Mouse (Mus musculus): ENCODE data around the gene Spata31d1d. TPM values are rescaled to one million over a fixed set of nuclear protein-coding genes. Genes with fewer than 3 reads are reported as not detected.

Spata31d1d gene
- polyA plus RNA-seq, 1 experiment from 2014 or later, result not detected

- Histone ChIP-seq H3K4me2 (ENCODE audit: low read depth, low read length) (no peak overlapping the region), H3K4me3 (ENCODE audit: low read length) (no peak overlapping the region), H3K4me1 (ENCODE audit: control insufficient read depth, insufficient read depth, low read length) (no peaks in the 10 kb centered on the region), H3K9me3 (ENCODE audit: control insufficient read depth, low read length) (no peaks in the 10 kb centered on the region), H3K27me3 (replicated peaks; ENCODE audit: control insufficient read depth, insufficient read depth, low read length) (no peaks in the 10 kb centered on the region), H3K36me3 (ENCODE audit: control insufficient read depth, insufficient read depth, low read length) (no peaks in the 10 kb centered on the region), H3K27ac (ENCODE audit: low read length) (no peak overlapping the region), H3K9ac (ENCODE audit: low read depth, low read length) (no peak overlapping the region)
- WGBS, result 74% methylated on average over 10 of the region's 10 CpGs
- ATAC-seq, result no peak
Measured at GRCm38 (mm10) chr13:59691478-59691877, 40.1 kb downstream of the Spata31d1d start.

- no peak overlapping the region for H3K4me2 ChIP-seq (ENCODE audit: low read depth, low read length)
- H3K27ac ChIP-seq (ENCODE audit: low read length), result no peak overlapping the region
- no peaks in the 10 kb centered on the region for H3K9me3 ChIP-seq (ENCODE audit: control insufficient read depth, low read length)
- no peak overlapping the region for H3K9ac ChIP-seq (ENCODE audit: low read depth, low read length)
- H3K4me3 ChIP-seq (ENCODE audit: low read length), result no peak overlapping the region
- no peaks in the 10 kb centered on the region for H3K36me3 ChIP-seq (ENCODE audit: control insufficient read depth, insufficient read depth, low read length)
- whole genome bisulfite sequencing, result 83% methylated on average over 7 of the region's 7 CpGs
- H3K27me3 ChIP-seq (replicated peaks; ENCODE audit: control insufficient read depth, insufficient read depth, low read length), result no peaks in the 10 kb centered on the region
- no peaks in the 10 kb centered on the region for H3K4me1 ChIP-seq (ENCODE audit: control insufficient read depth, insufficient read depth, low read length)
- no peak for ATAC-seq
Measured at GRCm38 (mm10) chr13:59690576-59690975, 41.0 kb downstream of the Spata31d1d start.

- no peaks in the 10 kb centered on the region for H3K4me1 ChIP-seq (ENCODE audit: control insufficient read depth, insufficient read depth, low read length)
- ATAC-seq, result no peak
- 92% methylated on average over 3 of the region's 3 CpGs for WGBS
- H3K36me3 ChIP-seq (ENCODE audit: control insufficient read depth, insufficient read depth, low read length), result no peaks in the 10 kb centered on the region
- no peak overlapping the region for H3K4me2 ChIP-seq (ENCODE audit: low read depth, low read length)
- no peaks in the 10 kb centered on the region for H3K9me3 ChIP-seq (ENCODE audit: control insufficient read depth, low read length)
- no peak overlapping the region for H3K9ac ChIP-seq (ENCODE audit: low read depth, low read length)
- H3K4me3 ChIP-seq (ENCODE audit: low read length), result no peak overlapping the region
- H3K27me3 ChIP-seq (replicated peaks; ENCODE audit: control insufficient read depth, insufficient read depth, low read length), result no peaks in the 10 kb centered on the region
- no peak overlapping the region for H3K27ac ChIP-seq (ENCODE audit: low read length)
Measured at GRCm38 (mm10) chr13:59689843-59690242, 41.7 kb downstream of the Spata31d1d start.

GRCm38 (mm10) chr13:59689313-59689712 is 42.2 kb downstream of the Spata31d1d start:
- WGBS, result 88% methylated on average over 9 of the region's 9 CpGs
- no peak overlapping the region for H3K4me3 ChIP-seq (ENCODE audit: low read length)

GRCm38 (mm10) chr13:59688338-59688770 is 43.2 kb downstream of the Spata31d1d start:
- ATAC-seq, result no peak
- no peak overlapping the region for H3K4me2 ChIP-seq (ENCODE audit: low read depth, low read length)
- no peaks in the 10 kb centered on the region for H3K9me3 ChIP-seq (ENCODE audit: control insufficient read depth, low read length)
- WGBS, result 68% methylated on average over 13 of the region's 13 CpGs
- no peak overlapping the region for H3K27ac ChIP-seq (ENCODE audit: low read length)
- no peak overlapping the region for H3K4me3 ChIP-seq (ENCODE audit: low read length)
- no peaks in the 10 kb centered on the region for H3K27me3 ChIP-seq (replicated peaks; ENCODE audit: control insufficient read depth, insufficient read depth, low read length)
- no peaks in the 10 kb centered on the region for H3K4me1 ChIP-seq (ENCODE audit: control insufficient read depth, insufficient read depth, low read length)
- H3K9ac ChIP-seq (ENCODE audit: low read depth, low read length), result no peak overlapping the region
- H3K36me3 ChIP-seq (ENCODE audit: control insufficient read depth, insufficient read depth, low read length), result no peaks in the 10 kb centered on the region

More at GRCm38 (mm10) chr13:59689313-59689712, 42.2 kb downstream of the Spata31d1d start:
- Histone ChIP-seq H3K27me3 (replicated peaks; ENCODE audit: control insufficient read depth, insufficient read depth, low read length) (no peaks in the 10 kb centered on the region), H3K9ac (ENCODE audit: low read depth, low read length) (no peak overlapping the region), H3K4me2 (ENCODE audit: low read depth, low read length) (no peak overlapping the region), H3K27ac (ENCODE audit: low read length) (no peak overlapping the region), H3K36me3 (ENCODE audit: control insufficient read depth, insufficient read depth, low read length) (no peaks in the 10 kb centered on the region), H3K4me1 (ENCODE audit: control insufficient read depth, insufficient read depth, low read length) (no peaks in the 10 kb centered on the region), H3K9me3 (ENCODE audit: control insufficient read depth, low read length) (no peaks in the 10 kb centered on the region)
- no peak for ATAC-seq

GRCm38 (mm10) chr13:59685236-59685635 is 46.3 kb downstream of the Spata31d1d start:
- H3K4me2 ChIP-seq (ENCODE audit: low read depth, low read length), result no peak overlapping the region
- ATAC-seq, result no peak
- no peak overlapping the region for H3K27ac ChIP-seq (ENCODE audit: low read length)
- H3K4me1 ChIP-seq (ENCODE audit: control insufficient read depth, insufficient read depth, low read length), result no peaks in the 10 kb centered on the region
- H3K4me3 ChIP-seq (ENCODE audit: low read length), result no peak overlapping the region
- no peaks in the 10 kb centered on the region for H3K36me3 ChIP-seq (ENCODE audit: control insufficient read depth, insufficient read depth, low read length)
- no peaks in the 10 kb centered on the region for H3K9me3 ChIP-seq (ENCODE audit: control insufficient read depth, low read length)
- no peaks in the 10 kb centered on the region for H3K27me3 ChIP-seq (replicated peaks; ENCODE audit: control insufficient read depth, insufficient read depth, low read length)
- no peak overlapping the region for H3K9ac ChIP-seq (ENCODE audit: low read depth, low read length)
- WGBS, result 76% methylated on average over 3 of the region's 3 CpGs

- H3K27ac ChIP-seq (ENCODE audit: low read length), result no peak overlapping the region
- no peaks in the 10 kb centered on the region for H3K9me3 ChIP-seq (ENCODE audit: control insufficient read depth, low read length)
- H3K4me1 ChIP-seq (ENCODE audit: control insufficient read depth, insufficient read depth, low read length), result no peaks in the 10 kb centered on the region
- no peaks in the 10 kb centered on the region for H3K27me3 ChIP-seq (replicated peaks; ENCODE audit: control insufficient read depth, insufficient read depth, low read length)
- no peak overlapping the region for H3K4me2 ChIP-seq (ENCODE audit: low read depth, low read length)
- no peak overlapping the region for H3K4me3 ChIP-seq (ENCODE audit: low read length)
- H3K9ac ChIP-seq (ENCODE audit: low read depth, low read length), result no peak overlapping the region
- no peak for ATAC-seq
- 18% methylated on average over 7 of the region's 7 CpGs for WGBS
- H3K36me3 ChIP-seq (ENCODE audit: control insufficient read depth, insufficient read depth, low read length), result no peaks in the 10 kb centered on the region
Measured at GRCm38 (mm10) chr13:59682629-59683028, 48.9 kb downstream of the Spata31d1d start.

GRCm38 (mm10) chr13:59679908-59680307 is 51.6 kb downstream of the Spata31d1d start:
- ATAC-seq, result no peak
- Histone ChIP-seq H3K4me1 (ENCODE audit: control insufficient read depth, insufficient read depth, low read length) (no peaks in the 10 kb centered on the region), H3K36me3 (ENCODE audit: control insufficient read depth, insufficient read depth, low read length) (no peaks in the 10 kb centered on the region), H3K4me3 (ENCODE audit: low read length) (no peak overlapping the region), H3K27ac (ENCODE audit: low read length) (no peak overlapping the region), H3K4me2 (ENCODE audit: low read depth, low read length) (no peak overlapping the region), H3K9me3 (ENCODE audit: control insufficient read depth, low read length) (no peaks in the 10 kb centered on the region), H3K27me3 (replicated peaks; ENCODE audit: control insufficient read depth, insufficient read depth, low read length) (no peaks in the 10 kb centered on the region), H3K9ac (ENCODE audit: low read depth, low read length) (no peak overlapping the region)
- 64% methylated on average over 4 of the region's 4 CpGs for WGBS

GRCm38 (mm10) chr13:59679306-59679705 is 52.2 kb downstream of the Spata31d1d start:
- Histone ChIP-seq H3K4me1 (ENCODE audit: control insufficient read depth, insufficient read depth, low read length) (peaks cover 2% of the 10 kb centered on the region), H3K9ac (ENCODE audit: low read depth, low read length) (no peak overlapping the region), H3K27me3 (replicated peaks; ENCODE audit: control insufficient read depth, insufficient read depth, low read length) (no peaks in the 10 kb centered on the region), H3K4me2 (ENCODE audit: low read depth, low read length) (no peak overlapping the region), H3K4me3 (ENCODE audit: low read length) (no peak overlapping the region), H3K36me3 (ENCODE audit: control insufficient read depth, insufficient read depth, low read length) (no peaks in the 10 kb centered on the region), H3K9me3 (ENCODE audit: control insufficient read depth, low read length) (no peaks in the 10 kb centered on the region), H3K27ac (ENCODE audit: low read length) (no peak overlapping the region)
- 24% methylated on average over 4 of the region's 4 CpGs for WGBS
- no peak for ATAC-seq

Measured in intestine, embryonic 16.5 days (tissue).